Mouse (Mus musculus): ENCODE data around the gene Dcun1d3.

GRCm38 (mm10) chr7:119898247-119898856, 2.3 kb upstream of the Dcun1d3 start:
- TF ChIP-seq CTCF (IDR thresholded peaks at IDR 0.05; ENCODE audit: low read depth, low read length) (no peak), POLR2AphosphoS5 (IDR thresholded peaks at IDR 0.05; ENCODE audit: insufficient replicate concordance, low read depth, low read length) (no peak), GATA1 (IDR thresholded peaks at IDR 0.05; ENCODE audit: borderline replicate concordance, low read length) (no peak), TAL1 (conservative IDR thresholded peaks at IDR 0.05; ENCODE audit: low read depth, low read length) (no peak), GATA2 (IDR thresholded peaks at IDR 0.05; ENCODE audit: borderline replicate concordance, low read depth, low read length) (no peak)
